8 mouse cellular contexts compared by ENCODE assay signal in the genomic region with DNA sequence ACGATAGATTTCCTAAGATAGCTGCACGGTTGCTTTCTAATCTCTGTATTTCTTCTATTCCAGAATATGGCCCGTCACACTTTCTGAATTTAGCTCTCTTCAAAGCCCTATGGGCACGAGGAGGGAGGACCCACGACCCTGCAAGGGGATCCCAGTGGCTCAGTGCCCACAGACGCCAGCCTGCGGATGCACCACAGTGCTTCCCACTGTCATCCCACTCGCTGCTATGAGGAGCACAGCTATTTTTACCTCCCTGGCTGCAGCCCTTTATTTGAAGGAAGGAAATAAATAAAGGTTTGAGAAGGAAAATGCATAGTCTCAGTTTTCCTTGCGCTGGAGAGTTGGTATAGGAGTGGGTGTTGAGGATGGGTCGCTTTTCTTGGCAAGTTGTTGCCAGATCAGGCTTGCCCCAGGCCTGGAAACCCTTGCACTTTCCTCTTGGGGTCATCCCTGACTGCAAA. TPM values are rescaled to one million over a fixed set of nuclear protein-coding genes. Genes with fewer than 3 reads are reported as not detected.
DNase-seq lines count a peak whose midpoint lies in the region; ATAC-seq and TF ChIP-seq lines count a peak whose summit lies in the region.

No protein-coding gene starts in this region.

- no peak overlapping the region for H3K9ac ChIP-seq in lung, postnatal 0 days (replicated peaks; ENCODE audit: low read depth)
- H3K9ac ChIP-seq in forebrain, embryonic 13.5 days: peak overlapping the region; percentile 87; the same call in 1 of the 2 replicates
- H3K9ac ChIP-seq in neural tube, embryonic 15.5 days (replicated peaks): peak overlapping the region; percentile 89

- H3K27me3 ChIP-seq in lung, postnatal 0 days (replicated peaks; ENCODE audit: insufficient read depth, low read length): peaks cover 11% of the 10 kb centered on the region
- 0 out of 2 replicates have a peak, but pooled peaks cover 4% of the 10 kb centered on the region for H3K27me3 ChIP-seq in forebrain, embryonic 13.5 days
- no peaks in the 10 kb centered on the region for H3K27me3 ChIP-seq in neural tube, embryonic 15.5 days (replicated peaks)

- H3K9me3 ChIP-seq in lung, postnatal 0 days (ENCODE audit: low read length): no peaks in the 10 kb centered on the region
- H3K9me3 ChIP-seq in forebrain, embryonic 13.5 days (replicated peaks): no peaks in the 10 kb centered on the region
- no peaks in the 10 kb centered on the region for H3K9me3 ChIP-seq in neural tube, embryonic 15.5 days (replicated peaks)

- no peak for ATAC-seq in lung, postnatal 0 days
- ATAC-seq in forebrain, embryonic 13.5 days: peak; percentile 39
- ATAC-seq in neural tube, embryonic 15.5 days (ENCODE audit: low FRiP score): peak; percentile 58
- ATAC-seq in megakaryocyte progenitor cell, adult 5-6 weeks (replicated peaks; ENCODE audit: poor library complexity): no peak

- WGBS in lung, postnatal 0 days: 59% methylated on average over 10 of the region's 10 CpGs
- WGBS in lung, adult 2 months: 69% methylated on average over 10 of the region's 10 CpGs
- WGBS in forebrain, embryonic 13.5 days: 48% methylated on average over 10 of the region's 10 CpGs
- 52% methylated on average over 10 of the region's 10 CpGs for WGBS in neural tube, embryonic 15.5 days

- no peak for TF ChIP-seq EP300 in lung, postnatal 0 days (IDR thresholded peaks at IDR 0.05)

- H3K4me1 ChIP-seq in lung, postnatal 0 days (ENCODE audit: insufficient read depth, low read depth, low read length): no peaks in the 10 kb centered on the region; the same call in 1 of the 2 replicates
- H3K4me1 ChIP-seq in lung, adult 2 months (ENCODE audit: control insufficient read depth, insufficient read depth, low read length): 0 out of 2 replicates have a peak, but pooled peaks cover 2% of the 10 kb centered on the region
- H3K4me1 ChIP-seq in forebrain, embryonic 13.5 days: peaks cover 12% of the 10 kb centered on the region
- peaks cover 23% of the 10 kb centered on the region for H3K4me1 ChIP-seq in neural tube, embryonic 15.5 days

- DNase-seq in lung, postnatal 0 days (ENCODE audit: low spot score): no peak
- DNase-seq in lung, adult 2 months: no peak
- DNase-seq in left cerebral cortex, adult 11 months (ENCODE audit: low spot score): peak; percentile 25
- DNase-seq in spleen, postnatal 36 days (ENCODE audit: low spot score in 2 of 2): no peak
- DNase-seq in gastrocnemius, postnatal 14 days: no peak

- no peak for TF ChIP-seq POLR2A in lung, adult 2 months (IDR thresholded peaks at IDR 0.05; ENCODE audit: borderline replicate concordance, extremely low read depth, low read depth, low read length)

- no peak overlapping the region for H3K27ac ChIP-seq in lung, postnatal 0 days (ENCODE audit: low read length)
- no peak overlapping the region; the same call in 1 of the 2 replicates for H3K27ac ChIP-seq in forebrain, embryonic 13.5 days
- H3K27ac ChIP-seq in neural tube, embryonic 15.5 days (replicated peaks): 0 out of 2 replicates have a peak overlapping the region, but pooled peaks have one; percentile 82

- peak overlapping the region; percentile 85; the same call in 1 of the 2 replicates for H3K4me2 ChIP-seq in lung, postnatal 0 days (replicated peaks; ENCODE audit: low read depth, low read length)
- H3K4me2 ChIP-seq in forebrain, embryonic 13.5 days: peak overlapping the region; percentile 98
- peak overlapping the region; percentile 92 for H3K4me2 ChIP-seq in neural tube, embryonic 15.5 days

- no peak for TF ChIP-seq CTCF in lung, postnatal 0 days (IDR thresholded peaks at IDR 0.05)
- TF ChIP-seq CTCF in lung, adult 2 months (IDR thresholded peaks at IDR 0.05; ENCODE audit: insufficient read depth, low read length): no peak

- H3K36me3 ChIP-seq in lung, postnatal 0 days (ENCODE audit: insufficient read depth, low read length): no peaks in the 10 kb centered on the region
- H3K36me3 ChIP-seq in forebrain, embryonic 13.5 days (ENCODE audit: poor library complexity, severe bottlenecking): no peaks in the 10 kb centered on the region
- no peaks in the 10 kb centered on the region for H3K36me3 ChIP-seq in neural tube, embryonic 15.5 days

- H3K4me3 ChIP-seq in lung, postnatal 0 days (ENCODE audit: low read depth, low read length): no peak overlapping the region
- no peak overlapping the region for H3K4me3 ChIP-seq in lung, adult 2 months (replicated peaks; ENCODE audit: extremely low read depth, low read depth, low read length)
- H3K4me3 ChIP-seq in forebrain, embryonic 13.5 days: peak overlapping the region; percentile 79
- peak overlapping the region; percentile 83 for H3K4me3 ChIP-seq in neural tube, embryonic 15.5 days (replicated peaks)

- intact Hi-C loops in gastrocnemius, postnatal 14 days (cut with DNase I; ENCODE audit: low total_unique reads): no loop called here

RNA-seq across cellular contexts. Expression of a gene that starts 0.5 kb away (rescaled TPM):
- polyA plus RNA-seq in lung, postnatal 0 days (2015; fragmentation: Nextera tagmentation; extraction: Ambion mirVana): 3.5 and 4.6 TPM in 2 replicates
- 2.6 and 2.9 TPM in 2 replicates for polyA plus RNA-seq in lung, adult 2 months (2012; rRNA removed)
- polyA plus RNA-seq in forebrain, embryonic 13.5 days (2015; fragmentation: Nextera tagmentation; extraction: Ambion mirVana): 8.9 and 10.0 TPM in 2 replicates
- 13.7 and 15.6 TPM in 2 replicates for polyA plus RNA-seq in neural tube, embryonic 15.5 days (2015; fragmentation: Nextera tagmentation; extraction: Ambion mirVana)
- total RNA-seq in megakaryocyte progenitor cell, adult 5-6 weeks (2015): not detected in 2 replicates
- 0.37 TPM in 1 of 2 replicates, not detected in the other for total RNA-seq in megakaryocyte progenitor cell, adult 5-6 weeks (2017)
- 1 to 10 TPM; 3.7 to 5.5 TPM for total RNA-seq in gastrocnemius, postnatal 14 days (2021)

Comparison
In these comparisons a context has a peak if more than half of its experiments do, and no peak if none do; other contexts are left out.
1. ATAC-seq: peak in forebrain, embryonic 13.5 days (single experiment) and neural tube, embryonic 15.5 days (single experiment); none in lung, postnatal 0 days (single experiment) and megakaryocyte progenitor cell, adult 5-6 weeks (single experiment).
2. H3K4me3 ChIP-seq: peak in forebrain, embryonic 13.5 days (single experiment) and neural tube, embryonic 15.5 days (single experiment); none in lung, postnatal 0 days (single experiment) and lung, adult 2 months (single experiment).
3. Peak in every context shown above with its lines, with median percentiles within 50 percentile points of each other: H3K4me2 ChIP-seq.